Comparison of ENCODE assay signal across 22 mouse cellular contexts in genomic region chr5:141689442-141690105, GRCm38 (mm10).
DNase-seq lines count a peak whose midpoint lies in the region; ATAC-seq lines count a peak whose summit lies in the region.
"Had no signal": no experiment of that assay in that cellular context is flagged by ENCODE, and none has a peak within 500 bp of the region (broad histone marks: within the 10 kb centered on the region; RNA-seq: fewer than 3 reads in every experiment).

No protein-coding gene starts in this region.

- WGBS in hindbrain, embryonic 14.5 days = 69% methylated on average over 12 of the region's 12 CpGs
- 90% methylated on average over 12 of the region's 12 CpGs for WGBS in hindbrain, embryonic 11.5 days
- WGBS in neural tube, embryonic 15.5 days = 74% methylated on average over 12 of the region's 12 CpGs

- ATAC-seq in hindbrain, embryonic 14.5 days (ENCODE audit: low FRiP score) = no peak
- no peak for ATAC-seq in hindbrain, embryonic 11.5 days (ENCODE audit: low FRiP score)
- ATAC-seq in neural tube, embryonic 15.5 days (ENCODE audit: low FRiP score) = no peak
- ATAC-seq: forebrain, embryonic 13.5 days; intestine, postnatal 0 days; Patski had no signal

- DNase-seq in hindbrain, embryonic 14.5 days (ENCODE audit: low spot score) = peak; percentile 36
- DNase-seq in hindbrain, embryonic 11.5 days (ENCODE audit: low spot score) = no peak
- peak; percentile 39 for DNase-seq in brain, adult 2 months (ENCODE audit: low read depth, low spot score)
- peak; percentile 78 to 87 for DNase-seq in cerebellum, postnatal 10 days
- DNase-seq in retina, embryonic 14.5 days (ENCODE audit: low spot score) = peak; percentile 75
- no peak for DNase-seq in spleen, adult 18-20 months
- DNase-seq: adrenal gland, adult 8-10 months; gastrocnemius, postnatal 25 days; liver, embryonic 13.5 days; lung, embryonic 14.5 days; lung, postnatal 36 days; right cerebral cortex, postnatal 4 days had no signal

- H3K9me3 ChIP-seq in hindbrain, embryonic 14.5 days (ENCODE audit: control insufficient read depth, low read length) = no peaks in the 10 kb centered on the region
- H3K9me3 ChIP-seq in hindbrain, embryonic 11.5 days (ENCODE audit: control insufficient read depth, low read length) = no peaks in the 10 kb centered on the region
- H3K9me3 ChIP-seq in neural tube, embryonic 15.5 days (replicated peaks) = no peaks in the 10 kb centered on the region
- H3K9me3 ChIP-seq: forebrain, embryonic 13.5 days; heart, embryonic 15.5 days; kidney, embryonic 15.5 days; limb, embryonic 13.5 days had no signal

- H3K4me3 ChIP-seq in hindbrain, embryonic 14.5 days (replicated peaks; ENCODE audit: low read length) = no peak overlapping the region
- no peak overlapping the region for H3K4me3 ChIP-seq in hindbrain, embryonic 11.5 days (ENCODE audit: low read depth, low read length)
- no peak overlapping the region for H3K4me3 ChIP-seq in neural tube, embryonic 15.5 days (replicated peaks)
- H3K4me3 ChIP-seq: erythroblast, embryonic 14.5 days; forebrain, embryonic 13.5 days; heart, embryonic 15.5 days; kidney, embryonic 15.5 days; limb, embryonic 13.5 days; liver, embryonic 13.5 days; myocyte had no signal

- no peak overlapping the region for H3K4me2 ChIP-seq in hindbrain, embryonic 14.5 days (replicated peaks)
- H3K4me2 ChIP-seq in hindbrain, embryonic 11.5 days (replicated peaks; ENCODE audit: low read depth, low read length) = no peak overlapping the region
- H3K4me2 ChIP-seq in neural tube, embryonic 15.5 days = no peak overlapping the region
- H3K4me2 ChIP-seq: forebrain, embryonic 13.5 days; heart, embryonic 15.5 days; kidney, embryonic 15.5 days; limb, embryonic 13.5 days; liver, embryonic 13.5 days; lung, embryonic 14.5 days had no signal

- H3K4me1 ChIP-seq in hindbrain, embryonic 14.5 days (replicated peaks; ENCODE audit: control insufficient read depth, insufficient read depth, low read length) = peaks cover 13% of the 10 kb centered on the region; the same call in 1 of the 2 replicates
- 0 out of 2 replicates have a peak, but pooled peaks cover 2% of the 10 kb centered on the region for H3K4me1 ChIP-seq in hindbrain, embryonic 11.5 days (replicated peaks; ENCODE audit: control insufficient read depth, insufficient read depth, low read length)
- H3K4me1 ChIP-seq in neural tube, embryonic 15.5 days = peaks cover 10% of the 10 kb centered on the region; the same call in 1 of the 2 replicates
- H3K4me1 ChIP-seq: liver, embryonic 13.5 days had no signal

- H3K36me3 ChIP-seq in hindbrain, embryonic 14.5 days (replicated peaks; ENCODE audit: control insufficient read depth, insufficient read depth) = no peaks in the 10 kb centered on the region
- H3K36me3 ChIP-seq in hindbrain, embryonic 11.5 days (ENCODE audit: control insufficient read depth, insufficient read depth, low read length) = no peaks in the 10 kb centered on the region
- no peaks in the 10 kb centered on the region for H3K36me3 ChIP-seq in neural tube, embryonic 15.5 days
- H3K36me3 ChIP-seq: heart, embryonic 15.5 days; kidney, embryonic 15.5 days; limb, embryonic 13.5 days; liver, embryonic 13.5 days had no signal

- H3K9ac ChIP-seq in hindbrain, embryonic 14.5 days = no peak overlapping the region
- H3K9ac ChIP-seq in hindbrain, embryonic 11.5 days (ENCODE audit: low read depth, low read length) = no peak overlapping the region
- H3K9ac ChIP-seq in neural tube, embryonic 15.5 days (replicated peaks) = no peak overlapping the region
- H3K9ac ChIP-seq: forebrain, embryonic 13.5 days; heart, embryonic 15.5 days; kidney, embryonic 15.5 days; limb, embryonic 13.5 days; liver, embryonic 13.5 days; lung, embryonic 14.5 days had no signal

- no peak overlapping the region for H3K27ac ChIP-seq in hindbrain, embryonic 14.5 days
- H3K27ac ChIP-seq in hindbrain, embryonic 11.5 days (ENCODE audit: low read depth, low read length) = no peak overlapping the region
- H3K27ac ChIP-seq in neural tube, embryonic 15.5 days (replicated peaks) = no peak overlapping the region
- H3K27ac ChIP-seq: forebrain, embryonic 13.5 days; heart, embryonic 15.5 days; kidney, embryonic 15.5 days; limb, embryonic 13.5 days; liver, embryonic 13.5 days; stomach, postnatal 0 days had no signal

- no peaks in the 10 kb centered on the region for H3K27me3 ChIP-seq in hindbrain, embryonic 14.5 days (ENCODE audit: control insufficient read depth, insufficient read depth, low read length)
- no peaks in the 10 kb centered on the region for H3K27me3 ChIP-seq in hindbrain, embryonic 11.5 days (ENCODE audit: control insufficient read depth, insufficient read depth, low read length)
- H3K27me3 ChIP-seq in neural tube, embryonic 15.5 days (replicated peaks) = no peaks in the 10 kb centered on the region
- H3K27me3 ChIP-seq: forebrain, embryonic 13.5 days; heart, embryonic 15.5 days; kidney, embryonic 15.5 days; limb, embryonic 13.5 days; liver, embryonic 13.5 days; Patski had no signal

Comparison
In these comparisons a context has a peak if more than half of its experiments do, and no peak if none do; other contexts are left out.
1. DNase-seq: peak in hindbrain, embryonic 14.5 days (single experiment), brain, adult 2 months (single experiment), cerebellum, postnatal 10 days (2 of 2) and retina, embryonic 14.5 days (single experiment); none in hindbrain, embryonic 11.5 days (single experiment) and spleen, adult 18-20 months (0 of 2).